Mouse (Mus musculus): ENCODE results near the gene Foxn3.
A peak's percentile ranks its signal among the peaks of the same experiment; 100 is the strongest.
"Not testable (repeated sequence)": the region's sequence is repeated elsewhere in the genome, so short reads cannot be mapped to it uniquely, and the experiment has no call there.

The Foxn3 gene

DNA sequence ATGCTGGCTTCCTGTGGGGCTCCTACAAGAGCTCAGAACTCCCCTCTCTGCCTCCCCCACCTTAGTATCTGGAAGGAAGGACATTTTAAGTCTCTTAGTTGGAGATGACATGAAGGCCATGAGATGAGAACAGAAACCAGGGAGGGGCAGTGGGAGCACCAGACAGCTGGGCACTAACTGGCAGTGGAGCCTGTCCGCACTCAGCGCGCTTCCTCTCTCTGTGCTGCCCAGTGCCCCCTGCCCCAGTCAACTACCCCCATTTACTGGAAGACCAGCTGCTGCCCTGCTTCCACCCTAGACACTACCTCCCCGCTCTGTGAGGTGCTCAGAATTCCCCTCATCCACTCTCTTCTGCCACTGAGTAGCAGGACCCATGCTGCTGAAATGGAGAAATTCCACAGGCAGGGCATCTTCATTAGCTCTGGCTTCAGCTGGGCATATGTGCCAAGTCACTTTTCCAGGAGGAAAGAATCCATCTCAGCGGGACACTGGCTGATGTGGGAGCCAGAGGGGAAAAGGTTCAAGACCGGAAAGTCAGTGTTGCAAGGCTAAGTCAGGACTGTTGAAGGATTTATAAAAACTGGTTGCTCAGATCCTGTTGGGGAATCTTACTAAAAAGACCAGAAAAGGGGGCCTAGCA, 335.9 kb downstream of the Foxn3 start:
- no peak for DNase-seq (ENCODE audit: low read depth, low spot score)

DNA sequence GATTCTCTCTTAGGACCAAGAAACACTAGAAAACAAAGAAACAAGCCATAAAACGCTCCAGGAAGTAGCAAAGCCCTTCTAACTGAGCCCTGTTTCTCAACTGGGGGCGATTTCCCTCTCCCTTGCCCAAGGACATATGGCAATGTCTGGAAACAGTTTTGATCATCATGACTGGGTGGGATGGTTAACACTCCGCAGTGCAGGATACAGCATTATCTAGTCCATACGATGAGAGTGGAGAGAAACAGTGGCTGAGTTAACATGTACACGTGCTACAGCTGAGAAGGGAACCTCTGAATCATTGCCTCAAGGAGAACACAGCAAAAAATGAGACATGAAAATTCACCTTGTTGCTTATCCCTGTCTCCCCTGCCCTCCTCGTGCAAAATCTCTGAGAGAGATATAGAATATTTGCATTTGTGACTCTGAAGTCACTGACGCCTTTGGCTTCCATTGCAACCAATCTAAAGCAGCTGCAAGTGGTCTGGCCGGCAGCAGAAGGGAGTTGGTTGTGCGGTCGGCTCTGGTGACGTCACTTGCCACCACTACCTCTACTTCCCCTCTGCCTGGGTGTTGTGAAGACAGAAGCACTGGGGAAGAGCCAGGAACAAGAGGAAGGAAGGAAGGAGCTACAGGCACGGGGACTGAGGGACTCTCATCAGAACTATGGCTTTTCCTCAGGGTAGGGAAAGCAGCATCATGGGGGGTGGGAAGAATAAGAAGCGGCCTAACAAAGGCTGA, 338.3 kb downstream of the Foxn3 start:
- DNase-seq (ENCODE audit: low read depth, low spot score), result no peak

DNA sequence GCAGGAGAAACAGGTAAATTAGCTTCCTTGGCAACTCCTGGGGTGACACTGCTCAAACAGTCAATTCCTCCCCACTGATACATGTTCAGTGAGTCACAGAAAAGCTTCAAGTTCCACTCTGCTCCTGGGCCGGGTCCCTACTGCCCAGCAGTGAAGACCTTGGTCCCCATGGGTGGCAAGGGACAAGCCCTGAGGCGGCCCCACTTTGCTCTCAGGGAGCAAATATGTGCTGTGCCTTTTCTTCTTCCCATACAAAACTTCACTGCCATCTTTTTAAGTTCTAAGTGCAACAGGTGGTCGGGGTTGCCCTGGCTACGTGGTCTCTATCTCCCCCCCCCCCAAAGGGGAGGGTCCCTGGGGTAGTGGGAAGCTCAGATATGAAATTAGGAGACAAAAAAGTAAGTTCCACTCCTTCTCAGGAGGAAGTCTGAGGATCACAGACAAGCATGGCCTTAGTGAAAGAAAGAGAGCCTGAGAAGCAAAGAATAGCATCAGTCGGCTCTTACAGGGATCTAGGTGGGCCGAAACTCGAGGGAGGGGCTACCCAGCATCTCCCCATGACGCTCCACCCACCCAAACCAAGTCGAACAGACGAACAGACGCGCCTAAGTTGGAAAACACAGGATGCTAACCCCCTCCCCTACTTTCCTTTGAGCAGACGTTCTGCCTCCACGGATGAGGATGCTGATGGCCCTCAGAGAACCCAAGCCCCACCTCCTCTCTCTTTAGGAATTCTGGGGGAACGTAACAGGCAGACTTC, 342.1 kb downstream of the Foxn3 start:
- DNase-seq (ENCODE audit: low read depth, low spot score), result no peak

DNA sequence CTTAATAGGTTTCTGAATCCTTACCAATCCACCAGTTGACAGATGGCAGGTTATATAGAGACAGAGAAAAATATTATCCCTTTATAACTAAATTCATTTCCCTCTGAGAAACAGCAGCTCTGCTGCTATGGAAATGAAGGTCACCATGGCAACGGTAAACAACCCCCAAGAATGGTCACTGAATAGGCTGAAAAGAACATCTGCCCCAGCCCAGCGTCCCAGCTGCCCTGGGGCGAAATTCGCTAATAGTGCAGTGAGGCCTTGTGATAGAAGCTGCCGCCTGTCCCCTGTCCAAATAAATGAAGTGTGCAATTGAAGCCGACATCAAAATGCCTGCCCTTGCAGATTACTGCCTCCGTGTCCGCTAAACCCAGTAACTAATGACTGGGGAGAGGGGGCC, 343.0 kb downstream of the Foxn3 start:
- DNase-seq (ENCODE audit: low read depth, low spot score), result peak; percentile 47

DNA sequence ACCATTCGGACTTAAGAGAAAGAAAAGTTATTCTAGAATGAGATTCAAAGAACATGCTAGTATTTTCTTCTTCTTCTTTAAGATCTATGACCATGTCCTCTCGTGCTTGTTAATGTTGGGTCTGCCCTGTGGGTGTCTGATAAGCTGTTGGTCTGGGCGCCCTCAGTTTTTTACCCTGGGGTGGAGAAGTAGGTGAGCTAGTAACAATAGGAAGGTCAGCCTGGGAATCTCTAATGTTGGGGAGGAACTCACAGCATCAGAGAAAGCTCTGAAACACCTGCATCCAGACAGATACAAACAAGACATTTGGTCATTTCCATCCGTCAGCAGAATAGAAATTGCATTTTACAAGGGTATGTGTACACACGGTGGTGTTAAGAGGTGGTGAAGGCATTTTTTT, 343.6 kb downstream of the Foxn3 start:
- no peak for DNase-seq (ENCODE audit: low read depth, low spot score)

DNA sequence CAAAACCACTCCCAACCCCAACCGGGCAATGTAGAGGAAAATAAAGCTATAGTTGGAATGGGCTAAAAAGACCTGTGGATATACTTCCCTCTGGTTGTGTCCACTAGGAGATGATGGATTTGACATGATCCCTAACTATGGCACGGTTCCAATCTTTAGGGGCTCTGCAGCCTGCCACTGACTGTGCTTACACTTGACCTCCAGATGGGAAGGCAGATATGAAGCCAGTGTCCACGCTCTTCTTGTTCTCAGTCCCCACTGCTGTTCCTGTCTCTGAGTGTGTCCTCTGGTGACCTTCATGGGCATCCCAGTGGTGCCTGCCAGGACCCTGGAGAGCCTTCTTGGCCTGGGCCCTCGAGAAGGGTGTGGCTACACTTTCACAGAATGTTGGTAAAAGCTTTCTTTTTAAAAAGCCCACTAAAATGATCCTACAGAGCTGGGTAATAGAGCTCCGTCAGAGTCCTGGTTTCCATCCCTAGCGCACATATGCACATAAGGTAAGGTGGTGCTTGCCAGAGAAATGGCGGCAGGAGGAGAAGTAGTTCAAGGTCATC, 346.2 kb downstream of the Foxn3 start:
- DNase-seq (ENCODE audit: low read depth, low spot score), result no peak

GRCm38 (mm10) chr12:99216341-99216761, 347.0 kb downstream of the Foxn3 start:
- no peak for DNase-seq (ENCODE audit: low read depth, low spot score)

- no peak for DNase-seq (ENCODE audit: low read depth, low spot score)
Observed at GRCm38 (mm10) chr12:99215521-99216255, 347.7 kb downstream of the Foxn3 start.

DNA sequence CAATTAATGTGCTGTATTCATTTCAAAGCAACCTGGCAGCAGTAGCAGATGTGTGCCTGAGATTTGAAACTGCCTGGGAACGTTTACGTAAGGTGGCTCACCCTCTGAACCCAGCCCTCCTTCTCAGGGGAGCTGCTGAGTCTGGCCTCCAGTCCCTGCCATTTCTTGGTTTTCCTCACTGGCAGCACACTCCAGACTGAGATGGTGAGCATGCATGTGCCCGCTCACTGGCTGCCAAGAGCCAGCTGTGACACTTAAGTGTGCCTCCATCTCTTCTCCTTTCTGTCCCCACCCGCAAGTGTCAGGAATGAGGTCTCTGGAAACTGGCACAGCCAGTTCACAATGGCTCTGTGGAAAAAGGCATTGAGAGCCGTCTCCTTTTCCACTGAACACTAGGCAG, 349.3 kb downstream of the Foxn3 start:
- no peak for DNase-seq (ENCODE audit: low read depth, low spot score)

DNA sequence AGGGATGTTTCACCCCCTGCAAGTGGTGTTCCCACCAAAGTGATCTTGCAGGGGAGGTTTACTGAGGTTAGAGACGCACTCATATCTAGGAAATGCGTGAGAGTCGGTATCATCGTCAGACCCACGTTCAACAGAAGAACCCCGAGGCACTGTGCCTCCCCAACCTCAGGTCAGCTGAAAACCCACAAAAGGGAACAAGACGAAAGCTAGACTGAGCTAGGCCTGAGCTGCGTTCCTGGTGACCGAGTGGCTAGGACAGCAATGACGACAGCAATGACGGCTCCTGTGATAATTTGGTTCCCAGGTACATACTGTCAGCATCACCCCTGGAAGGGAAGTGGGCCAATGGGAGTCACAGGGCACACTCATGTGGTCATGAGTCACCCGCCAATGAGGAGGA, 350.2 kb downstream of the Foxn3 start:
- DNase-seq (ENCODE audit: low read depth, low spot score), result no peak

DNA sequence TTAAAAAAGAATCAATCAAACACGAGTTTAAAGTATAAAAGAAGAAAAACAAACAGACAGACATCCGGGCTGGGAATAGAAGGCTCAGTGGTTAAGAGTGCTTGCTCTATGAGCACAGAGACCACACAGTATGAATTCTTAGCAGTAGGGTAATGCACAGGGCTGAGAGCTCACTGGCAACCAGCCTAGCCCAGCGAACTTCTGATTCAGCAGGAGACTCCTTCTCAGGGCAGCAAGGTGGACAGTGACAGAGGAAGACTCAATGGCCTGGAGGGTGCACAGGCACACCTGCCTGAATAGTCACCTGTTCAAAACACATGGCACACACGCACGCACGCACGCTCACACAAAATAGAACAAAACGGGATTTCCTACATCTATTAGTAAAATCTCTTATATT, 353.6 kb downstream of the Foxn3 start:
- DNase-seq (ENCODE audit: low read depth, low spot score), result no peak

GRCm38 (mm10) chr12:99208251-99208650, 355.1 kb downstream of the Foxn3 start:
- DNase-seq (ENCODE audit: low read depth, low spot score), result no peak

DNA sequence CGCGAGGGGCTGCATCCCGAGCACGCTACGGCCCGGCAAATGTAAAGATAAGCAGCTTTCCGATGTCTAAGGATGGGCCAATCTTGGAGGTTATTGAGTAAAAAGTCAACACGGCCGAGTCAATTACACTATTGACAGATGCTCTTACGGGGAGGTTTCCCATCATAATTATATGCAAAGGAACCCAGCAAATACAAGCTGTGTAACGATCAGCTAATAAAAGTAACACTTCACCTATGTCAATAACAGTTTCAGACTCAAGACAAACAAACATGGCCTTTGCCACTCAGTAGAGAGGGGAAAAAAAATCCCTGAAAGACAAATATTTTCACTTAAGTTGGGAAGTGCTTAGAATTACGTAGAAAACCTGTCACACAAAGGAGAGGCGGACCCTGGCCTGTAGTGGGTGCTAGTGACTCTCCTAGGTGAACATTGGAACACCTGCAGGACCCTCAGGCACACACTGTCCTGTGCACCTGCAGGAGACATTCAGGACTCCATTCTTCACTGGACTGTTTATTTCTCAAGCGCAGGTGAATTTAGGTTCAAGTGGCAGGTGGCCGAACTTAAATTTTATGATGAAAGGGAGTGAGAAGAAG, 356.3 kb downstream of the Foxn3 start:
- DNase-seq (ENCODE audit: low read depth, low spot score), result no peak

DNA sequence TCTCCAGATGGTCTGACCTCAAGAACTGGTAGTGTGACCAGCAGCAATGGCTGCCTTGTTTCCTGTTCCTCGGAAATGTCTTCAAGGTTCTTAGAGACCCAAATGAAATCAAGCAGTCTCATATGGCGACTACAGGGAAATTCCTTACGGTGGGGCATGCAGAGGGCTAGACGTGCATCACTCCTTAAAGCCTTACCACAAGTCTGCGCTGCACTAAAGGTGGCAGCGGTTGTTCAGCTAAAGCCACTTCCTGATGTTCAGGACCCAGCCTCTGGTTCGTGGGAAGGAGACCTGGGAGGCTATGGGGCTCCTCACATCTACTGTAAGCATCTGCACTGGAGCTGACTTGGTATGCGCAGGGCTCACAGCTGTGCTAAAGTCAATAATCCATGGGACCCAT, 357.6 kb downstream of the Foxn3 start:
- no peak for DNase-seq (ENCODE audit: low read depth, low spot score)

DNA sequence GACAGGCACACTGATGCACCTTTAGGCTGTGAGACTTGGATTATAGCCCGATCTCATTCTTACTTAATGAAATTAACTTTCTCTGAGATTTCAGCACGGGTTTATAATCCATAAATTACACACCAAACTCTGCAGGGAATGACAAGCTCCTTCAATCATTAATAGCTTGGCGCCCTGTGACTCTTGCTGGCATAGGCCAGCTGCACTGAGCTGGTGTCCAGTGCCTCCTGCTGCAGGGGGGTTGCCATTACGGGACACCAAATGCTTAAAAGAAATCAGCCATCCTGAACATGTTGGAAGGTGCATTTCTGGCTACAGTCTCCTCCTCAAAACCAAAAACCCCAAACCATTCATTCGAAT, 364.3 kb downstream of the Foxn3 start:
- DNase-seq (ENCODE audit: low read depth, low spot score), result no peak

DNA sequence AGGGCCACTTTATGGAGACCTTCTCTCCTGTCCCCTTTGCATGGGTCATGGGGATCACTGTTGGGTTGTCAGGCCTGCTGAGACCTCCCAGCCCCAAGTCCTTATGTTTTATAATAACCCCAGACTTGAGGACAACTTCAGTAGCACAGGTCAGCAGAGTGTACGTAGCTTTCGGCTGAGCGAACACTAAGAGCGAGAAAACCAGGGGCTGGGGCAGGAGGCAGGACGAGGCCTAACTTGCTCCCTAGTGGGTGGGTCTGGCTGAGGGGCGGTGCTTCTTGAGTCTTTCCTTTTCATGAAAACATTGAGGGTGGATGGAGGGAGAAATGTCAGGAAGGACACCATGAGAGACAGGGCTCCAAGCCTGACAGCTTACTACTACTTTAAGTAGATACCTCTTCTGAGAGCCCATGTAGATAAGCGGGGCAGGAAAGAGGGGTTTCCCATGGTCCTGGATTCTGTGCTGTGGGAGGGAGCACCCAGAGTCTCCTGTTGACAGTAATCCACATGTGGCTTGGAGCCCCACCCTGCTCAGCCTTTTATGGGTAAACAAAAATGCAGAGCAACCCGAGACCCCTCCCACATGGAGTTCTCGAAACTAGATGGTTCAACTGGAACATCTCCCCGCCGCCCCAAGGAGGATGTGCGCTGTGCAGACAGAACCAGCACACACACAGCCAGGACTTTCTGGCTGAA, 364.8 kb downstream of the Foxn3 start:
- DNase-seq (ENCODE audit: low read depth, low spot score), result no peak

DNA sequence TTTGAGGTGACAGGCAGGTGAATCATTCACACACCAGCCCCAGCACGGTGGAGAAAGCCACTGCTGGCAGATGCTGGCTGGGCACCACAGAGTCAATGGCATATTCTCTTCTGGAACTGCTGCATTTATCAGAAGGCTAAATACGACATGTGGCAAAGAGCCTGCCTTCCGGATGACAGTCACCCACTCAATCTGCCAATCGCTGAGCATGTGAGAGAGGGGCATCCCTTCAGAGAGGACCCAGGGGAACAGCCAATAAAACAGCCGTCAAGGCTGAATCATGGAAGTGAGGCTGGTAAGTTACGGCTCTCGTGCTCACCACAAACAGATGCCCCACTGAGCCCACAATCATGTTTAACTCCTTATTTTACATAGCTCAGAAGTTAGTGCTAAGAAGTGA, 366.4 kb downstream of the Foxn3 start:
- DNase-seq (ENCODE audit: low read depth, low spot score), result no peak

DNA sequence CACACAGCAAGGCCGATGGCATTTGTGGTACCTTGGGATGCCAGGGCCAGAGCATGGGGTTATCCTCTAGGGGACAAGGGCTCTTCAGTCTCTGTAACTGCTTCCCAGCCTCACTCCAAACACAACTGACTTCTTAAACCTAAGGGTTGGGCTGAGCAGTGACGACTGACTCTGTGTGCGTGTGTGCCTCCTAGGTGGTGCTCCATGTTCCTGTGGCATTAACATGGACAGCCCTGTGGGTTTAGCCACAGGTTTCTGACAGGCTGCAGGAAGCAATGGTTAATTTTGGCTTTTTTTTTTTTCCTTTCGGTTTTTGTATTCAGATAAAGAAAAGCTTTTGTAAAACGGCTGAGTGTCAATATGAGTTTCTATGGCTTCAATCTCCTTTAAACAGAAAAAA, 367.7 kb downstream of the Foxn3 start:
- DNase-seq (ENCODE audit: low read depth, low spot score), result no peak

DNA sequence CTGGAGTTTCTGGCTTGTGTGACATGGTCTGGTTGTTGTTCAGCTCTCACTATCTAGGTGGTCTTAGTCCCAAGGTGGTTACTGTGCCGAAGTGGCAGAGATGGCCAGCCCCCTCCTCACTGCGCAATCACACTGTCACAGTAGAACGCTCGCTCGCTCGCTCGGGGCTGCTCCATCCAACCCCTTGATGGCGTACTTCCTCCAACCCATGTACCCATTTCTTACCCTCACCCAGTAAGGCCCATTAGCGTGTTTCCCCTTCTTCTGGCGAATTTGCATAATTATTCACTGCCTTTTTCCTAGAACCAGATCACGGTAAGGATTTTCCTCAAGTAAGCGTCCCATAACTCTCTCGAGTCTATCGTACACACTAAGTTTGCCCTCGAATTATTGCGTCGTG, 369.3 kb downstream of the Foxn3 start:
- DNase-seq (ENCODE audit: low read depth, low spot score), result not testable (repeated sequence)

GRCm38 (mm10) chr12:99187671-99188070, 375.7 kb downstream of the Foxn3 start:
- DNase-seq (ENCODE audit: low read depth, low spot score), result no peak

- no peak for DNase-seq (ENCODE audit: low read depth, low spot score)
Observed at GRCm38 (mm10) chr12:99186239-99186638, 377.1 kb downstream of the Foxn3 start.

Data from brain, embryonic 18.5 days (tissue).